Mouse (Mus musculus) retina, postnatal 7 days (tissue): ENCODE measurements at regions not wholly inside any gene's neighbourhood (a gene's known extent, or its start where the extent isn't known, plus 50 kb on each side); places are given as distances from the start of the nearest gene placed in this dataset.

Source experiments
- DNase-seq: peaks from one replicate; pipeline ENCODE4 v3.0.0-alpha.2; 2012; ENCODE audit warnings: low read depth, low spot score

GRCm38 (mm10) chr11:57432299-57432698 lies 86.1 kb downstream of the Fam114a2 start:
- no peak for DNase-seq

- DNase-seq: no peak
Measured at GRCm38 (mm10) chr11:57431886-57432285, 86.5 kb downstream of the Fam114a2 start.

- no peak for DNase-seq
Measured at GRCm38 (mm10) chr11:57426046-57426805, 92.2 kb downstream of the Fam114a2 start.

GRCm38 (mm10) chr11:57419416-57419815 lies 99.0 kb downstream of the Fam114a2 start:
- DNase-seq: no peak

- no peak for DNase-seq
Measured at GRCm38 (mm10) chr11:57416011-57416410, 102.4 kb downstream of the Fam114a2 start.

- no peak for DNase-seq
Measured at GRCm38 (mm10) chr11:57415167-57415566, 103.2 kb downstream of the Fam114a2 start.

- peak; percentile 13 for DNase-seq
Measured at GRCm38 (mm10) chr11:57414697-57415096, 103.7 kb downstream of the Fam114a2 start.

- DNase-seq: no peak
Measured at GRCm38 (mm10) chr11:57413271-57413670, 105.1 kb downstream of the Fam114a2 start.

GRCm38 (mm10) chr11:57412766-57413165 lies 105.7 kb downstream of the Fam114a2 start:
- no peak for DNase-seq

- DNase-seq: no peak
Measured at GRCm38 (mm10) chr11:57404172-57404571, 114.2 kb downstream of the Fam114a2 start.

- DNase-seq: no peak
Measured at GRCm38 (mm10) chr11:57401610-57402009, 116.8 kb downstream of the Fam114a2 start.

- DNase-seq: no peak
Measured at GRCm38 (mm10) chr11:57399366-57399765, 119.1 kb downstream of the Fam114a2 start.

- DNase-seq: no peak
Measured at GRCm38 (mm10) chr11:57396429-57396828, 122.0 kb downstream of the Fam114a2 start.

GRCm38 (mm10) chr11:57390826-57391225 lies 127.6 kb downstream of the Fam114a2 start:
- no peak for DNase-seq
